Mouse (Mus musculus) kidney, adult 2 months (tissue): ENCODE results near the gene Mfsd13b.

Source experiments
- CTCF ChIP-seq: fragments of 200-500 bp; conservative IDR thresholded peaks from 2 replicates; pipeline ENCODE4 v1.5.1; 2011; ENCODE audit warnings: low read depth, mild to moderate bottlenecking, control low read depth, low read length, moderate library complexity, mixed read lengths; ENCODE audit not compliant: insufficient read depth, insufficient read length
- POLR2A ChIP-seq: fragments of 200-500 bp; IDR thresholded peaks from one replicate; pipeline ENCODE4 v1.6.1; 2011; ENCODE audit warnings: low read depth, low read length, control low read depth

GRCm38 (mm10) chr7:121003793-121004418 lies 21.6 kb downstream of the Mfsd13b start:
- TF ChIP-seq CTCF (no peak), POLR2A (no peak)
